Mouse (Mus musculus) heart, embryonic 14.5 days (tissue): ENCODE data around the gene Pigl. TPM values are rescaled to one million over a fixed set of nuclear protein-coding genes. Genes with fewer than 3 reads are reported as not detected.
"Not testable (repeated sequence)": the region's sequence is repeated elsewhere in the genome, so short reads cannot be mapped to it uniquely, and the experiment has no call there.

Experiments used
- ATAC-seq: fragments of 200-750 bp; cut with Nextera tagmentation; 2 replicates; pipeline ENCODE4 v1.8.0; 2017; ENCODE audit warnings: low read depth, moderate TSS enrichment; ENCODE audit not compliant: insufficient number of reproducible peaks, insufficient read depth, low FRiP score
- H3K27ac ChIP-seq, 2 experiments: fragments of 200-500 bp in 1 of 2; fragments of 300-500 bp in 1 of 2; sonication (generic) in 1 of 2; replicated peaks in 1 of 2; 2 replicates each; pipeline ENCODE4 v1.5.1; 2012 to 2014; ENCODE audit warnings: low read depth in 2 of 2, low read length in 2 of 2, control low read depth in 1 of 2, mild to moderate bottlenecking in 1 of 2, mixed read lengths in 1 of 2; ENCODE audit not compliant: control insufficient read depth in 1 of 2, insufficient read depth in 1 of 2
- H3K27me3 ChIP-seq: fragments of 300-500 bp; sonication (generic); 2 replicates; pipeline ENCODE4 v1.6.1; 2014; ENCODE audit warnings: mild to moderate bottlenecking, low read length, control low read depth; ENCODE audit not compliant: control insufficient read depth, insufficient read depth
- H3K36me3 ChIP-seq: fragments of 300-500 bp; sonication (generic); 2 replicates; pipeline ENCODE4 v1.6.1; 2014; ENCODE audit warnings: mild to moderate bottlenecking, control low read depth, low read length, mixed read lengths; ENCODE audit not compliant: control insufficient read depth, insufficient read depth
- H3K4me1 ChIP-seq, 2 experiments: fragments of 200-500 bp in 1 of 2; fragments of 300-500 bp in 1 of 2; sonication (generic) in 1 of 2; 2 replicates each; pipeline ENCODE4 v1.6.1; 2012 to 2014; ENCODE audit warnings: low read length in 2 of 2, control low read depth in 1 of 2, mixed read lengths in 1 of 2; ENCODE audit not compliant: control insufficient read depth in 2 of 2, insufficient read depth in 2 of 2
- H3K4me2 ChIP-seq: fragments of 300-500 bp; sonication (generic); 2 replicates; pipeline ENCODE4 v1.6.1; 2014; ENCODE audit warnings: mild to moderate bottlenecking, low read length
- H3K4me3 ChIP-seq, 2 experiments: fragments of 200-500 bp in 1 of 2; fragments of 300-500 bp in 1 of 2; sonication (generic) in 1 of 2; 2 replicates each; pipeline ENCODE4 v1.5.1; 2012 to 2014; ENCODE audit warnings: low read length in 2 of 2, mild to moderate bottlenecking in 2 of 2, control low read depth in 1 of 2, low read depth in 1 of 2, moderate library complexity in 1 of 2; ENCODE audit not compliant: control insufficient read depth in 1 of 2, insufficient read depth in 1 of 2
- H3K9ac ChIP-seq: fragments of 300-500 bp; sonication (generic); 2 replicates; pipeline ENCODE4 v1.6.1; 2014; ENCODE audit warnings: mild to moderate bottlenecking, low read length
- H3K9me3 ChIP-seq: fragments of 300-500 bp; sonication (generic); 2 replicates; pipeline ENCODE4 v1.6.1; 2016; ENCODE audit warnings: low read length, control low read depth; ENCODE audit not compliant: control insufficient read depth
- WGBS: fragments of 180-500 bp; shearing (Covaris S2); extraction: QIAGEN DNeasy Blood & Tissue Kit; methylation state at CpG from one replicate; pipeline ENCODE4 v1.1.7; 2014; 5-methylcytosine and 5-hydroxymethylcytosine counted together
- polyA plus RNA-seq: library from polyadenylated mRNA; unstranded; fragments of >200 nt; fragmentation: Nextera tagmentation; extraction: Ambion mirVana; gene quantifications from 2 replicates; pipeline ENCODE4 v1.2.1, GENCODE M21; 2014

The Pigl gene
- polyA plus RNA-seq, 1 experiment from 2014 or later = 8.3 TPM

DNA sequence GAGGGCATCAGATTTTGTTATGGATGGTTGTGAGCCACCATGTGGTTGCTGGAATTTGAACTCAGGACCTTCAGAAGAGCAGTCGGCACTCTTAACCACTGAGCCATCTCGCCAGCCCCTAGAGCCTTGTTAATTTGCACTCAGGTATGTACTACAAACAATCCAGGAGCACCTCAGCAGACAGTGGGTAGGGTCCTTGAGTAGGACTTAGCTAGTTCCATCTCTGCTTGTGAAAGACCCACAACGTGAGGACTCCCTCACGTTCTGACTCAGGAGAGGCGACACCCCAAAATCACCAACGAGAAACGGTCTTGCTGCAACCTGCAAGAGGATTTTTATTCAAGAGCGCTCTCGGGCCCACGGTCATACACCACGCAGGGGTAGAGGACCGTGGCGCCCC lies 50.1 kb downstream of the Pigl start:
- not testable (repeated sequence) for H3K27me3 ChIP-seq, ATAC-seq
- 94% methylated on average over 13 of the region's 13 CpGs for WGBS

DNA sequence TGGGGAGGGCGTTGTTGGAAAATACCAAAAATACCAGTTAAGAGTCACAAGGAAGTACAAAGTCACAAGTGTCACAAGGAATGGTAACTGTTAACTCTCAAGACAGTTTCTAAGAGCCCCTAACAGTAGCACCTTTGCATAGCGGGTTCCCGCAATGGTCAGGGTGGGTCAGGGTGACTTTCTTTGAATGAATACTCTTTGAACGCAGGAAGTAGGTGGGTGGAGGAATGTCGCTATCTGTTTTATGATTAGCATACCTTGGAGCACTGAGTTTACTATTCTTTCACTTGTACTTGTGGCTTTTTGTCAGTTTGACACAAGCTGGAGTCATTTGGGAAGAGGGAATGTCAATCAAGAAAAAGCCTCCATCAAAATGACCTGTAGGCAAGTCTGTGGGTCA lies 50.6 kb downstream of the Pigl start:
- not testable (repeated sequence) for H3K9ac ChIP-seq, H3K27me3 ChIP-seq, H3K27ac ChIP-seq, H3K4me1 ChIP-seq, H3K36me3 ChIP-seq, H3K4me3 ChIP-seq, ATAC-seq, H3K9me3 ChIP-seq, H3K4me2 ChIP-seq
- 89% methylated on average over 5 of the region's 5 CpGs for WGBS

More for the DNA sequence above, 50.1 kb downstream of the Pigl start:
- not testable (repeated sequence) for H3K4me3 ChIP-seq, H3K27ac ChIP-seq, H3K36me3 ChIP-seq, H3K9me3 ChIP-seq, H3K4me1 ChIP-seq, H3K9ac ChIP-seq, H3K4me2 ChIP-seq

DNA sequence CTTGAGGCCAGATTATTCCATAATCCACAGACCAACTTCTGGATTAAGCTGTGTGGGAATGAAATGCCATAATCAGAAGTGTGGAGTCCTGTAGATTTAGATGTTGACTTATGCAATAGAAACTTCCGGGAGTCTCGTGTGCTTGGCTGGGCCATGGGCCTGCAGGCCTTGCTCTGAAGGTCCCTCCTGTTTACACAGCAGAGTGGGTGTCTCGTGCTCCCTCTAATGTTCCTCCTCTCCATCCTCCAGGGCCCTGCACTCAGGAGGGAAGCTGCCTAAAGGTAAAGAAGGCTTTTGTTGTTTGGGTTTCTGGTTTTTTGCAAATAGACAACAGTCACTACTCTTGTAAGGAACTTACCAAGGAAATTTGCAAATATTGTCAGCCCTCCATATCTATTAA lies 51.3 kb downstream of the Pigl start:
- 82% methylated on average over 3 of the region's 3 CpGs for WGBS

DNA sequence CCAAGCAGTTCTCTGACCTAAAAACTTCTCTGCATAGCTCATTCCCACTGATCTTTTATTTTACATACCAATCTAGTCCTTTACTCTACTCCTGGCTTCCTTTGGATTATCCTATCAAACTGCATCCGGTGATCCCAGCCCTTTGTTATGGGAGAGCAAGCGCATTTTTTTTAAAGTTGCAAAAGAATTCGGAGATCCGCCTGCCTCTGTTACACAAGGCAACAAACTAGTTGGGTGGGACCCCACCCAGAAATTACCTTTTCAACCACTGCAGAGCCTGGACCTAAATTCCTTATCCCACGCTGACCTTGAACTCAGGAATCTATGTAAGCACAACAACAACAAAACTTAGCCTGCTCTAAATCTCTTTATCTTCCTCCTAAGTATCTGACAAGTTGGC lies 52.7 kb downstream of the Pigl start:
- no peak for ATAC-seq
- no peak overlapping the region for H3K4me2 ChIP-seq
- no peak overlapping the region for H3K4me3 ChIP-seq
- WGBS = 82% methylated on average over 5 of the region's 5 CpGs
- H3K4me1 ChIP-seq = no peaks in the 10 kb centered on the region
- H3K36me3 ChIP-seq = no peaks in the 10 kb centered on the region
- H3K9ac ChIP-seq = no peak overlapping the region
- H3K27me3 ChIP-seq = no peaks in the 10 kb centered on the region
- no peaks in the 10 kb centered on the region for H3K9me3 ChIP-seq
- H3K27ac ChIP-seq = no peak overlapping the region

More for the DNA sequence above, 51.3 kb downstream of the Pigl start:
- Histone ChIP-seq H3K4me3 (no peak overlapping the region), H3K9ac (no peak overlapping the region), H3K27ac (no peak overlapping the region), H3K4me2 (no peak overlapping the region), H3K9me3 (no peaks in the 10 kb centered on the region), H3K4me1 (no peaks in the 10 kb centered on the region), H3K36me3 (no peaks in the 10 kb centered on the region), H3K27me3 (no peaks in the 10 kb centered on the region)
- ATAC-seq = no peak

- H3K9me3 ChIP-seq = no peaks in the 10 kb centered on the region
- no peaks in the 10 kb centered on the region for H3K36me3 ChIP-seq
- no peak overlapping the region for H3K4me2 ChIP-seq
- no peak overlapping the region for H3K27ac ChIP-seq
- no peak overlapping the region for H3K9ac ChIP-seq
- 83% methylated on average over 13 of the region's 13 CpGs for WGBS
- H3K4me3 ChIP-seq = no peak overlapping the region
- no peak for ATAC-seq
- H3K27me3 ChIP-seq = no peaks in the 10 kb centered on the region
- no peaks in the 10 kb centered on the region for H3K4me1 ChIP-seq
These were observed 53.4 kb downstream of the Pigl start for GRCm38 (mm10) chr11:62511444-62512202.

GRCm38 (mm10) chr11:62512529-62513080 lies 54.3 kb downstream of the Pigl start:
- Histone ChIP-seq H3K9ac (no peak overlapping the region), H3K4me2 (no peak overlapping the region), H3K9me3 (no peaks in the 10 kb centered on the region), H3K27ac (no peak overlapping the region), H3K4me1 (no peaks in the 10 kb centered on the region), H3K4me3 (no peak overlapping the region), H3K27me3 (no peaks in the 10 kb centered on the region), H3K36me3 (no peaks in the 10 kb centered on the region)
- 86% methylated on average over 8 of the region's 8 CpGs for WGBS
- ATAC-seq = no peak

DNA sequence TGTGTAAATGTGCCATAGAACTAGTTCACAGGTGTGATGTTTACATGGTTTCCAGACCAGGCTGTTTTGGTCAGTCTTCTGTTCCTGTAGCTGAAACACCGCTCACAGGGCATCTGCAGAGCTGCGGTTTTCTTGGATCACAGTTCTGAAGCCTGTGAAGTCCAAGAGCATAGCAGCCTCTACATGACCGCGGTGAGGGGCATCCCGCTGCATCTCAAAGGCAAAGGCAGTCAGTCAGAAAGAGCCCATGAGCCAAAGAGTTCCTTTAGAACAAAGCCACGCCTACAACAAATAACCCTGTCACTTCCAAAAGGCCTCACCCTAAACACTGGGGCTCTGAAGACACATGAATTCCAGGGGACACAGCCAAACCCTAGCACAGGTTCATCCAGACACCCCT lies 55.1 kb downstream of the Pigl start:
- H3K27me3 ChIP-seq = no peaks in the 10 kb centered on the region
- no peaks in the 10 kb centered on the region for H3K9me3 ChIP-seq
- 75% methylated on average over 6 of the region's 6 CpGs for WGBS
- H3K9ac ChIP-seq = no peak overlapping the region
- no peaks in the 10 kb centered on the region for H3K4me1 ChIP-seq
- H3K27ac ChIP-seq = no peak overlapping the region
- no peaks in the 10 kb centered on the region for H3K36me3 ChIP-seq
- no peak for ATAC-seq
- no peak overlapping the region for H3K4me2 ChIP-seq
- H3K4me3 ChIP-seq = no peak overlapping the region

DNA sequence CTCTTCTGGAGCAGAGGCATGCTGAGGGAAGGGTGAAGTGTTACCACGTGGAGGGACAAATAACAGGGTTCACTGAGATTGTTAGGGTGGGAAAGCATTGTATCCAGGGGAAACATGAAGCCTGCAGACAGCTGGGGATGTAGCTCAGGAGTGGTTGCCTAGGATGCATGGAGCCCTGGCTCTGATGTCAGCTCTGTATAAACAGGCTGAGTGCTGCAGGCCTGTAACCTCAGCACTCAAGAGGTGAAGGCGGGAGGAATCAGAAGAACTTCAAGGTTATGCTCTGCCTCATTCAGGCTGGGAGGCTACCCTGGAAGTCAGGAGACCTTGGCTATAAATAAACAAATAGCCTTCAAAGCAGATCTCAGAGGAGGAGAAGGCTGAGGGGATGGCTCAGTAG lies 60.7 kb downstream of the Pigl start:
- Histone ChIP-seq H3K27ac (no peak overlapping the region), H3K36me3 (no peaks in the 10 kb centered on the region), H3K27me3 (no peaks in the 10 kb centered on the region), H3K9ac (no peak overlapping the region), H3K4me1 (no peaks in the 10 kb centered on the region), H3K9me3 (no peaks in the 10 kb centered on the region), H3K4me2 (no peak overlapping the region), H3K4me3 (no peak overlapping the region)
- 25% methylated on average over 2 of the region's 2 CpGs for WGBS
- no peak for ATAC-seq
